Mouse (Mus musculus) midbrain, postnatal 0 days (tissue): Measurements from ENCODE around the gene Fuca1. TPM values are rescaled to one million over a fixed set of nuclear protein-coding genes. Genes with fewer than 3 reads are reported as not detected.
"Not testable (repeated sequence)": the region's sequence is repeated elsewhere in the genome, so short reads cannot be mapped to it uniquely, and the experiment has no call there.

ENCODE experiments used
- ATAC-seq: fragments of 200-750 bp; cut with Nextera tagmentation; 2 replicates; pipeline ENCODE4 v1.8.0; 2017; ENCODE audit warnings: moderate number of reproducible peaks, mild to moderate bottlenecking, moderate TSS enrichment, moderate library complexity; ENCODE audit not compliant: low FRiP score
- DNase-seq: peaks from one replicate; pipeline ENCODE4 v3.0.0-alpha.2; 2015; ENCODE audit warnings: low spot score
- H3K27ac ChIP-seq: fragments of 300-500 bp; sonication (generic); 2 replicates; pipeline ENCODE4 v1.5.1; 2014; ENCODE audit warnings: low read depth, mild to moderate bottlenecking, low read length, mixed read lengths
- H3K27me3 ChIP-seq: fragments of 300-500 bp; sonication (generic); 2 replicates; pipeline ENCODE4 v1.6.1; 2014; ENCODE audit warnings: low read length, control low read depth, mixed read lengths; ENCODE audit not compliant: insufficient read depth
- H3K36me3 ChIP-seq: fragments of 300-500 bp; sonication (generic); 2 replicates; pipeline ENCODE4 v1.6.1; 2014; ENCODE audit warnings: low read length, control low read depth, mixed read lengths; ENCODE audit not compliant: insufficient read depth
- H3K4me1 ChIP-seq: fragments of 300-500 bp; sonication (generic); 2 replicates; pipeline ENCODE4 v1.6.1; 2014; ENCODE audit warnings: mild to moderate bottlenecking, control low read depth, antibody characterized with exemption, low read length, mixed read lengths; ENCODE audit not compliant: insufficient read depth
- H3K4me2 ChIP-seq: fragments of 300-500 bp; sonication (generic); 2 replicates; pipeline ENCODE4 v1.6.1; 2014; ENCODE audit warnings: low read depth, mild to moderate bottlenecking, low read length, mixed read lengths; ENCODE audit not compliant: poor library complexity, severe bottlenecking
- H3K4me3 ChIP-seq: fragments of 300-500 bp; sonication (generic); 2 replicates; pipeline ENCODE4 v1.5.1; 2014; ENCODE audit warnings: low read depth, mild to moderate bottlenecking, low read length, moderate library complexity
- H3K9ac ChIP-seq: fragments of 300-500 bp; sonication (generic); replicated peaks from 2 replicates; pipeline ENCODE4 v1.6.1; 2014; ENCODE audit warnings: mild to moderate bottlenecking, low read length, moderate library complexity, mixed read lengths; ENCODE audit not compliant: poor library complexity, severe bottlenecking
- H3K9me3 ChIP-seq: fragments of 300-500 bp; sonication (generic); 2 replicates; pipeline ENCODE4 v1.6.1; 2016; ENCODE audit warnings: low read length, control low read depth
- CTCF ChIP-seq: IDR thresholded peaks from 2 replicates; pipeline ENCODE4 v1.5.1; 2016; ENCODE audit warnings: antibody characterized with exemption, mild to moderate bottlenecking
- WGBS: fragments of 180-500 bp; shearing (Covaris S2); extraction: QIAGEN DNeasy Blood & Tissue Kit; methylation state at CpG from one replicate; pipeline ENCODE4 v1.1.7; 2014; 5-methylcytosine and 5-hydroxymethylcytosine counted together
- polyA plus RNA-seq: library from polyadenylated mRNA; unstranded; fragments of >200 nt; fragmentation: Nextera tagmentation; extraction: Ambion mirVana; gene quantifications from 2 replicates; pipeline ENCODE4 v1.2.1, GENCODE M21; 2015
- total RNA-seq: library from RNA; depleted of rRNA; stranded (reverse); fragments of >200 nt; gene quantifications from 2 replicates; pipeline ENCODE4 v1.2.3, GENCODE M21; 2014

The Fuca1 gene
- total and polyA plus RNA-seq, 2 experiments from 2014 or later, result 37.8 to 92.7 TPM

DNA sequence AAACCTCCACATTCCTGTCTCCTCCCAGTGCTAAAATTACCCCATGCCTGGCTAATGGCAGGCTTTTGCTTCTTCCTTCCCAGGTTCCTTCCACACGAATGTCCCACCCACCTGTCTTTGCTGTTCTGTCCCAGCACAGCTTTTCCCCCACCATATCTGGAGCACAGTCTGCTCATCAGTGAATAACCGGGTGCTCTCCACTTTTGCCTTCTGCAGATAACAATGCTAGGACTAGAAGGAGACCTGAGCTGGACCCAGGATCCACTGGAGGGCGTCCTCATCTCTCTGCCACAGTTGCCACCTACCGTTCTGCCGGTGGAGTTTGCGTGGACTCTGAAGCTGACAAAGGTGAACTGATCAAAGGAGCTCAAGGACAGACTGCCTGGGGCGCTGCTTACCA lies 18.3 kb downstream of the Fuca1 start:
- no peak for TF ChIP-seq CTCF
- Histone ChIP-seq H3K4me1 (no peaks in the 10 kb centered on the region), H3K9me3 (no peaks in the 10 kb centered on the region), H3K27me3 (no peaks in the 10 kb centered on the region), H3K9ac (no peak overlapping the region), H3K36me3 (peaks cover 15% of the 10 kb centered on the region), H3K4me2 (no peak overlapping the region), H3K4me3 (no peak overlapping the region), H3K27ac (no peak overlapping the region)
- no peak for ATAC-seq
- no peak for DNase-seq
- 86% methylated on average over 7 of the region's 7 CpGs for WGBS

DNA sequence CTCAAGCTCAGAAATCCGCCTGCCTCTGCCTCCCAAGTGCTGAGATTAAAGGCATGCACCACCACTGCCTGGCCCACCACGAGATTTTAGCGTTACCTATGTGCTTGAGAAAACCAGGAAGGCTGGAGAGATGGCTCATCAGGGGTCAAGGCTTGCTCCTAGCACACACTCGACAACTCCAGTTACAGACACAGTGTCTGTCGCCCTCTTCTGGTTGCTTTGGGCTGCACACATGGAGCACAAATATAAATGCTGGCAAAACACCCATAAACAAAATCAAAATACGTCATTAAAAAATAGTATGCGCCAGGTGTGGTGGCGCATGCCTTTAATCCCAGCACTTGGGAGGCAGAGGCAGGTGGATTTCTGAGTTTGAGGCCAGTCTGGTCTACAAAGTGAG lies 20.5 kb downstream of the Fuca1 start:
- not testable (repeated sequence) for DNase-seq, H3K4me3 ChIP-seq, H3K27ac ChIP-seq, H3K36me3 ChIP-seq, H3K9me3 ChIP-seq, H3K4me2 ChIP-seq, H3K27me3 ChIP-seq, H3K4me1 ChIP-seq, H3K9ac ChIP-seq, ATAC-seq
- 87% methylated on average over 8 of the region's 8 CpGs for WGBS
- peak; percentile 46 for TF ChIP-seq CTCF

- no peak overlapping the region for H3K4me2 ChIP-seq
- TF ChIP-seq CTCF, result no peak
- WGBS, result 92% methylated on average over 6 of the region's 6 CpGs
- H3K27me3 ChIP-seq, result no peaks in the 10 kb centered on the region
- no peaks in the 10 kb centered on the region for H3K4me1 ChIP-seq
- DNase-seq (no peak), ATAC-seq (no peak)
- H3K4me3 ChIP-seq, result no peak overlapping the region
- no peak overlapping the region for H3K27ac ChIP-seq
- no peaks in the 10 kb centered on the region for H3K9me3 ChIP-seq
- H3K9ac ChIP-seq, result no peak overlapping the region
- H3K36me3 ChIP-seq, result peaks cover 8% of the 10 kb centered on the region
Measured at GRCm38 (mm10) chr4:135942193-135942592, 21.7 kb downstream of the Fuca1 start.

- no peak overlapping the region for H3K9ac ChIP-seq
- DNase-seq, result no peak
- H3K4me1 ChIP-seq, result 0 out of 2 replicates have a peak, but pooled peaks cover 3% of the 10 kb centered on the region
- no peak for ATAC-seq
- no peaks in the 10 kb centered on the region for H3K9me3 ChIP-seq
- WGBS, result 56% methylated on average over 4 of the region's 4 CpGs
- H3K36me3 ChIP-seq, result peaks cover 8% of the 10 kb centered on the region
- no peaks in the 10 kb centered on the region for H3K27me3 ChIP-seq
- H3K27ac ChIP-seq, result no peak overlapping the region
- no peak for TF ChIP-seq CTCF
- no peak overlapping the region for H3K4me2 ChIP-seq
- no peak overlapping the region for H3K4me3 ChIP-seq
Measured at GRCm38 (mm10) chr4:135943389-135943788, 22.9 kb downstream of the Fuca1 start.

GRCm38 (mm10) chr4:135945706-135946105 lies 25.2 kb downstream of the Fuca1 start:
- 76% methylated on average over 10 of the region's 10 CpGs for WGBS
- Histone ChIP-seq H3K9ac (peak overlapping the region; percentile 80), H3K27ac (peak overlapping the region; percentile 77), H3K4me1 (0 out of 2 replicates have a peak, but pooled peaks cover 3% of the 10 kb centered on the region), H3K9me3 (no peaks in the 10 kb centered on the region), H3K36me3 (no peaks in the 10 kb centered on the region), H3K4me2 (peak overlapping the region; percentile 89), H3K4me3 (peak overlapping the region; percentile 68), H3K27me3 (no peaks in the 10 kb centered on the region)
- DNase-seq (no peak), ATAC-seq (peak; percentile 15; the same call in 1 of the 2 replicates)
- no peak for TF ChIP-seq CTCF

DNA sequence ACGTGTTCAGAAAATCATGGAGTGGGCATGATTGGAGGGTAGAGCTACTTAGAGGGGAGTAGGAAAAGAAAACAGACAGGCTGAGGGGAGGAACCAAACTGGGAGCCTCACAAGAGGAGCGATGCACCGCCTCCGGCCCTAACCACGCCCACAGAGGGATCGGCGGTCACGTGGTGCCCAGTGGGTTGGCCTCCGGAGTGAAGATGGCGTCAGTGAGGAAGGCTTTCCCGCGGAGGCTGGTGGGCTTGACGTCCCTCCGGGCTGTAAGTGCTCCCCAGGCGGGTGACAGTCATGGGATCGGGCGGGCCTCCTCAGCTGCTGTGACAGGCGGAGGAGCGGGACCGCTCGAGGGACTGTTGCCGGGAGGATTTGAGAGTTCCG lies 25.7 kb downstream of the Fuca1 start, which contains the start of gene Hmgcl:
TSS of gene Hmgcl (plus strand) at position 171 of the 381 bp plus-strand sequence.
- DNase-seq (peak; percentile 95), ATAC-seq (peak; percentile 92)
- Histone ChIP-seq H3K27ac (peak within 1 kb of the TSS; percentile 77), H3K27me3 (no peaks in the 10 kb centered on the region), H3K4me2 (peak within 1 kb of the TSS; percentile 89), H3K9ac (peak within 1 kb of the TSS; percentile 80), H3K4me3 (peak within 1 kb of the TSS; percentile 68), H3K9me3 (no peaks in the 10 kb centered on the region), H3K4me1 (0 out of 2 replicates have a peak, but pooled peaks cover 3% of the 10 kb centered on the region), H3K36me3 (no peaks in the 10 kb centered on the region)
- under 1% methylated on average over 23 of the region's 23 CpGs for WGBS
- TF ChIP-seq CTCF, result no peak
